Mouse (Mus musculus): ENCODE measurements at regions not wholly inside any gene's neighbourhood (a gene's known extent, or its start where the extent isn't known, plus 50 kb on each side); places are given as distances from the start of the nearest gene placed in this dataset.

- TF ChIP-seq POLR2A (IDR thresholded peaks at IDR 0.05; ENCODE audit: borderline replicate concordance, extremely low read depth, insufficient read depth, insufficient read length, poor library complexity, severe bottlenecking) = no peak
- TF ChIP-seq CTCF (IDR thresholded peaks at IDR 0.05; ENCODE audit: borderline replicate concordance, extremely low read depth, insufficient read depth, insufficient read length) = no peak
Observed at GRCm38 (mm10) chr13:72120911-72121553, 157.5 kb upstream of the Irx1 start.

All from brain, embryonic 14.5 days (tissue).